Mouse (Mus musculus) adrenal gland, postnatal 4 days (tissue): ENCODE measurements around the gene Man1c1. TPM values are rescaled to one million over a fixed set of nuclear protein-coding genes. Genes with fewer than 3 reads are reported as not detected.

Experiments
- DNase-seq, 2 experiments: peaks; one replicate each; pipeline ENCODE4 v3.0.0; 2021 to 2022; ENCODE audit warnings: low spot score in 2 of 2, mixed read lengths in 2 of 2
- long read RNA-seq, 2 experiments: library from polyadenylated mRNA; stranded (forward); transcript quantifications; one replicate each; pipeline ENCODE4 v2.0.0; 2021
- total RNA-seq, 2 experiments: library from RNA; stranded (reverse); gene quantifications; 2 replicates each; pipeline ENCODE4 v1.2.3; 2021

Man1c1 gene
- 10 to 100 TPM; 28.6 to 29.6 TPM for total RNA-seq
- long read RNA-seq, experiment 1, full-length matches to known transcripts: 36 of 45 reads
- long read RNA-seq, experiment 1, partial matches to known transcripts: 3 of 45 reads
- long read RNA-seq, experiment 1, other reads (novel, unspliced or antisense): 6 of 45 reads
- long read RNA-seq, experiment 2, full-length matches to known transcripts: 108 of 123 reads
- long read RNA-seq, experiment 2, partial matches to known transcripts: 7 of 123 reads
- long read RNA-seq, experiment 2, other reads (novel, unspliced or antisense): 8 of 123 reads

GRCm38 (mm10) chr4:134703835-134704546 is at the start of gene Man1c1:
TSS of gene Man1c1 (minus strand) at chr4:134704290.
- DNase-seq: peak; percentile 98 to 99

- no peak for DNase-seq
Observed at GRCm38 (mm10) chr4:134753516-134754261, 49.6 kb upstream of the Man1c1 start.

GRCm38 (mm10) chr4:134752911-134753426 is 48.9 kb upstream of the Man1c1 start:
- no peak for DNase-seq

- no peak for DNase-seq
Observed at GRCm38 (mm10) chr4:134751682-134752380, 47.7 kb upstream of the Man1c1 start.

GRCm38 (mm10) chr4:134750825-134751224 is 46.7 kb upstream of the Man1c1 start:
- no peak for DNase-seq

GRCm38 (mm10) chr4:134750263-134750662 is 46.2 kb upstream of the Man1c1 start:
- no peak for DNase-seq

- DNase-seq: no peak
Observed at GRCm38 (mm10) chr4:134749301-134750030, 45.4 kb upstream of the Man1c1 start.

GRCm38 (mm10) chr4:134745900-134746661 is 42.0 kb upstream of the Man1c1 start:
- no peak for DNase-seq

- no peak for DNase-seq
Observed at GRCm38 (mm10) chr4:134743881-134744633, 40.0 kb upstream of the Man1c1 start.

GRCm38 (mm10) chr4:134741949-134742348 is 37.9 kb upstream of the Man1c1 start:
- no peak for DNase-seq

GRCm38 (mm10) chr4:134740186-134740585 is 36.1 kb upstream of the Man1c1 start:
- no peak for DNase-seq

GRCm38 (mm10) chr4:134739530-134739929 is 35.4 kb upstream of the Man1c1 start:
- no peak for DNase-seq

GRCm38 (mm10) chr4:134737365-134737910 is 33.3 kb upstream of the Man1c1 start:
- no peak for DNase-seq

GRCm38 (mm10) chr4:134736147-134736546 is 32.1 kb upstream of the Man1c1 start:
- no peak for DNase-seq

GRCm38 (mm10) chr4:134734629-134735081 is 30.6 kb upstream of the Man1c1 start:
- DNase-seq: no peak

- DNase-seq: peak; percentile 47 to 51
Observed at GRCm38 (mm10) chr4:134734038-134734628, 30.0 kb upstream of the Man1c1 start.

- DNase-seq: no peak
Observed at GRCm38 (mm10) chr4:134733371-134733770, 29.3 kb upstream of the Man1c1 start.

GRCm38 (mm10) chr4:134730106-134730505 is 26.0 kb upstream of the Man1c1 start:
- DNase-seq: no peak
